Mouse (Mus musculus) erythroblast, adult 5-6 weeks (primary cell): ENCODE measurements around the gene Tgif2lx2. TPM values are rescaled to one million over a fixed set of nuclear protein-coding genes. Genes with fewer than 3 reads are reported as not detected.
"Not testable (repeated sequence)": the region's sequence is repeated elsewhere in the genome, so short reads cannot be mapped to it uniquely, and the experiment has no call there.

Experiments
- ATAC-seq: replicated peaks from 2 replicates; pipeline ENCODE4 v1.8.0; 2016; ENCODE audit warnings: moderate number of reproducible peaks, mild to moderate bottlenecking, moderate TSS enrichment, inconsistent platforms; ENCODE audit not compliant: poor library complexity, low FRiP score, severe bottlenecking
- total RNA-seq, 2 experiments: library from RNA; stranded (forward) in 1 of 2; stranded (reverse) in 1 of 2; fragments of 150-400 nt in 1 of 2; fragments of 200-764, 138-1000 nt in 1 of 2; gene quantifications; 2 replicates each; pipeline versions ENCODE4 v1.2.3 to v1.2.4; 2015 to 2017; ENCODE audit warnings: low replicate concordance in 2 of 2

The Tgif2lx2 gene
- total RNA-seq (2015; ENCODE audit: low replicate concordance) (not detected in 2 replicates), total RNA-seq (2017; ENCODE audit: low replicate concordance) (not detected in 2 replicates)

- not testable (repeated sequence) for ATAC-seq
These were observed at the start of gene Tgif2lx2 for GRCm38 (mm10) chrX:118426927-118427326. Tgif2lx2 (plus strand) TSS chrX:118427227.

Other genes starting within 250 kb of the Tgif2lx2 start
- gene Tgif2lx1, start 53.5 kb downstream of the Tgif2lx2 start, total RNA-seq (2015; ENCODE audit: low replicate concordance) = not detected in 2 replicates
- gene Tgif2lx1, start 53.5 kb downstream of the Tgif2lx2 start, total RNA-seq (2017; ENCODE audit: low replicate concordance) = not detected in 2 replicates